Mouse (Mus musculus) kidney, adult 2 months (tissue): ENCODE measurements at regions not wholly inside any gene's neighbourhood (a gene's known extent, or its start where the extent isn't known, plus 50 kb on each side); places are given as distances from the start of the nearest gene placed in this dataset.
A peak's percentile ranks its signal among the peaks of the same experiment; 100 is the strongest.

Experiments
- DNase-seq: peaks from one replicate; pipeline ENCODE4 v3.0.0; 2021
- H3K27ac ChIP-seq: fragments of 200-500 bp; 2 replicates; pipeline ENCODE4 v1.5.1; 2012; ENCODE audit warnings: low read depth, low read length, control low read depth, inconsistent platforms; ENCODE audit not compliant: insufficient read depth
- H3K27me3 ChIP-seq: fragments of 200-500 bp; replicated peaks from 2 replicates; pipeline ENCODE4 v1.6.1; 2012; ENCODE audit warnings: mild to moderate bottlenecking, moderate library complexity, low read length, inconsistent platforms; ENCODE audit not compliant: control insufficient read depth, insufficient read depth
- H3K36me3 ChIP-seq: fragments of 200-500 bp; 2 replicates; pipeline ENCODE4 v1.6.1; 2012; ENCODE audit warnings: mild to moderate bottlenecking, moderate library complexity, low read length, inconsistent platforms; ENCODE audit not compliant: control insufficient read depth, insufficient read depth
- H3K4me1 ChIP-seq: fragments of 200-500 bp; 2 replicates; pipeline ENCODE4 v1.6.1; 2011; ENCODE audit warnings: low read length; ENCODE audit not compliant: control insufficient read depth, insufficient read depth
- H3K4me3 ChIP-seq: fragments of 200-500 bp; 2 replicates; pipeline ENCODE4 v1.5.1; 2011; ENCODE audit warnings: mild to moderate bottlenecking, low read depth, low read length, control low read depth; ENCODE audit not compliant: insufficient read depth
- CTCF ChIP-seq: fragments of 200-500 bp; conservative IDR thresholded peaks from 2 replicates; pipeline ENCODE4 v1.5.1; 2011; ENCODE audit warnings: low read depth, mild to moderate bottlenecking, control low read depth, low read length, moderate library complexity, mixed read lengths; ENCODE audit not compliant: insufficient read depth, insufficient read length
- POLR2A ChIP-seq: fragments of 200-500 bp; IDR thresholded peaks from one replicate; pipeline ENCODE4 v1.6.1; 2011; ENCODE audit warnings: low read depth, low read length, control low read depth
- WGBS: fragments of 180-500 bp; shearing (Covaris S2); methylation state at CpG from one replicate; pipeline ENCODE4 v1.1.7; 2018; 5-methylcytosine and 5-hydroxymethylcytosine counted together

- no peak for TF ChIP-seq CTCF
- TF ChIP-seq POLR2A = no peak
- no peak overlapping the region for H3K4me3 ChIP-seq
- H3K4me1 ChIP-seq = no peaks in the 10 kb centered on the region
- WGBS = 26% methylated on average over 23 of the region's 23 CpGs
- H3K27me3 ChIP-seq = no peaks in the 10 kb centered on the region
- peak; percentile 35 for DNase-seq
- no peak overlapping the region for H3K27ac ChIP-seq
- no peaks in the 10 kb centered on the region for H3K36me3 ChIP-seq
Observed at GRCm38 (mm10) chr12:106288791-106289515, 278.9 kb downstream of the Vrk1 start.

- WGBS = 35% methylated on average over 15 of the region's 15 CpGs
- TF ChIP-seq CTCF (no peak), POLR2A (no peak)
- Histone ChIP-seq H3K4me1 (no peaks in the 10 kb centered on the region), H3K27me3 (no peaks in the 10 kb centered on the region), H3K36me3 (no peaks in the 10 kb centered on the region), H3K4me3 (no peak overlapping the region), H3K27ac (no peak overlapping the region)
- no peak for DNase-seq
Observed at GRCm38 (mm10) chr12:106291476-106292046, 281.5 kb downstream of the Vrk1 start.

DNA sequence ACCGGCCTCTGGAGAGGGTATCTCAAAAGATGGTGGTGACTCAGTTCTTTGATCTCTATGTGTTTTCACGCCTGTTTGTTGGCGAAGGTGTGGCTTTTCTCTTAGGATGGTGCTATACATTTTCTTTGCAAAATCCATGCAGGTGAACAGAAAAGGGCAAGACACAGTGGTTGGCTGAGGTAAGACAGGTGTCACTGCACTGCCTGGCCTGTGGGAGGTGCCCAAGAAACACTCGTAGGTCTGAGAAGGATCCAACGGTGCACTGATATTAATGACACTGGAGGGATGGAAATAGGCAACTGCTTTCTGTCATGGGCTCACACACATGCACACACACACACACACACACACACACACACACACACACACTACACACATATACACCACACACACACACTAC, 283.1 kb downstream of the Vrk1 start:
- H3K27me3 ChIP-seq = no peaks in the 10 kb centered on the region
- TF ChIP-seq CTCF (peak; percentile 51), POLR2A (no peak)
- no peaks in the 10 kb centered on the region for H3K4me1 ChIP-seq
- H3K4me3 ChIP-seq = no peak overlapping the region
- peak; percentile 7 for DNase-seq
- H3K36me3 ChIP-seq = no peaks in the 10 kb centered on the region
- 64% methylated on average over 5 of the region's 5 CpGs for WGBS
- no peak overlapping the region for H3K27ac ChIP-seq

DNA sequence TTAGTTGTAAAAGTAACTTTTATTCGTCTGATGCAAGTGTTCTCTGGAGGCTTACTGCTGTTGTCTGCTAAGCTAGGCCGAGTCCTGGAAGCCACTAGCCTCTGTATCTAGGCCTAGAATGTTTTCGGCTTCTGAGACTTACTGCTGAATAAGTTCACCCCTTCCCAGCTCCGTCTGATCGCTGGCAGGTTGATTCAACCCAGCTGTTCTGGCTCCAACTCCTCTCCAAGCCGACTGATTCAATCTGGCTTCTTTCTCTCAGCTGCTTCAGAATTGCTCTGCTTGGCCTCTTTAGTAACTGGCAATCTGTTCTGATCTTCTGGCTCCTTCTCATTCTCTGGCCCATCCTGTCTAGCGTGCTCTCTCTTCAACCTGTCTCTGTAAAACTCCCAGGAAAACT, 285.6 kb downstream of the Vrk1 start:
- Histone ChIP-seq H3K27me3 (no peaks in the 10 kb centered on the region), H3K27ac (no peak overlapping the region), H3K4me1 (no peaks in the 10 kb centered on the region), H3K4me3 (no peak overlapping the region), H3K36me3 (no peaks in the 10 kb centered on the region)
- 41% methylated on average over 7 of the region's 7 CpGs for WGBS
- TF ChIP-seq POLR2A (no peak), CTCF (no peak)
- DNase-seq = no peak

DNA sequence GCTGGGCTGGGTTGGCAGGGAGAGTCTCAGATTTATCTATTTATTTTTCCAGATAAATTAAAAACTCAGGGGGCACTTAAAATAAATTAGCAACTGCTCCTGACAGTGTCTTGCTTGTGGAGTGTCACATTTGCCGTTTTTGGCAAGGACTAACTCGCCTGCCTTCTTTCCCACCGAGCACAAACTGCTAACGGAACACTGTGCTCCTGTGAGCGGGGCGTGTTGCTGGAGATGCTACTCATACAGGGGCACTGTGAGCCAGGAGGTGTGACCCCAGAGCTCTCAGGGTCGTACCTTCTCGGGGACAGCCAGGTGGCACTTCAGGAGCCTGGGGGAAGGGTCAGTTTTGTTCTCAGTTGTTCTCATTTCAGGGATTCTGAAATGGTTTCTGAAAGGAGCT, 292.6 kb downstream of the Vrk1 start:
- 61% methylated on average over 8 of the region's 8 CpGs for WGBS
- Histone ChIP-seq H3K4me3 (no peak overlapping the region), H3K4me1 (no peaks in the 10 kb centered on the region), H3K27ac (no peak overlapping the region), H3K36me3 (no peaks in the 10 kb centered on the region), H3K27me3 (0 out of 2 replicates have a peak, but pooled peaks cover 1% of the 10 kb centered on the region)
- TF ChIP-seq POLR2A (no peak), CTCF (no peak)
- DNase-seq = no peak

- Histone ChIP-seq H3K27me3 (0 out of 2 replicates have a peak, but pooled peaks cover 1% of the 10 kb centered on the region), H3K4me1 (no peaks in the 10 kb centered on the region), H3K27ac (no peak overlapping the region), H3K4me3 (no peak overlapping the region), H3K36me3 (no peaks in the 10 kb centered on the region)
- no peak for TF ChIP-seq CTCF
- no peak for TF ChIP-seq POLR2A
- 68% methylated on average over 12 of the region's 12 CpGs for WGBS
- no peak for DNase-seq
Observed at GRCm38 (mm10) chr12:106308291-106308955, 298.4 kb downstream of the Vrk1 start.
